Mouse (Mus musculus): Measurements from ENCODE around the gene Ankrd13b.
"Not testable (repeated sequence)": the region's sequence is repeated elsewhere in the genome, so short reads cannot be mapped to it uniquely, and the experiment has no call there.

Ankrd13b gene

GRCm38 (mm10) chr11:77489591-77490235, at the start of gene Ankrd13b:
Gene Ankrd13b (minus strand): TSS chr11:77489678.
- DNase-seq (ENCODE audit: low spot score), result peak; percentile 80

- DNase-seq (ENCODE audit: low spot score), result no peak
Measured at GRCm38 (mm10) chr11:77532202-77532846, 42.8 kb upstream of the Ankrd13b start.

- DNase-seq (ENCODE audit: low spot score), result no peak
Measured at GRCm38 (mm10) chr11:77530862-77531261, 41.4 kb upstream of the Ankrd13b start.

- DNase-seq (ENCODE audit: low spot score), result no peak
Measured at GRCm38 (mm10) chr11:77529644-77530043, 40.2 kb upstream of the Ankrd13b start.

GRCm38 (mm10) chr11:77528420-77528819, 38.9 kb upstream of the Ankrd13b start:
- DNase-seq (ENCODE audit: low spot score), result not testable (repeated sequence)

GRCm38 (mm10) chr11:77525804-77526486, 36.5 kb upstream of the Ankrd13b start:
- DNase-seq (ENCODE audit: low spot score), result no peak

GRCm38 (mm10) chr11:77520601-77521529, 31.4 kb upstream of the Ankrd13b start:
- DNase-seq (ENCODE audit: low spot score), result no peak

- no peak for DNase-seq (ENCODE audit: low spot score)
Measured at GRCm38 (mm10) chr11:77519043-77519442, 29.6 kb upstream of the Ankrd13b start, which contains the start of gene Gm10392. Gene Gm10392 (minus strand): TSS chr11:77519198.

- no peak for DNase-seq (ENCODE audit: low spot score)
Measured at GRCm38 (mm10) chr11:77518051-77518798, 28.7 kb upstream of the Ankrd13b start.

GRCm38 (mm10) chr11:77516553-77517425, 27.3 kb upstream of the Ankrd13b start:
- no peak for DNase-seq (ENCODE audit: low spot score)

- no peak for DNase-seq (ENCODE audit: low spot score)
Measured at GRCm38 (mm10) chr11:77515637-77516552, 26.4 kb upstream of the Ankrd13b start, which contains the start of gene Trp53i13. Gene Trp53i13 (minus strand): TSS chr11:77515980.

GRCm38 (mm10) chr11:77514832-77515636, 25.6 kb upstream of the Ankrd13b start, which contains the start of gene Abhd15:
Gene Abhd15 (plus strand): TSS chr11:77515121.
- peak; percentile 84 for DNase-seq (ENCODE audit: low spot score)

- peak; percentile 38 for DNase-seq (ENCODE audit: low spot score)
Measured at GRCm38 (mm10) chr11:77514281-77514831, 24.9 kb upstream of the Ankrd13b start.

GRCm38 (mm10) chr11:77513811-77514170, 24.3 kb upstream of the Ankrd13b start:
- peak; percentile 47 for DNase-seq (ENCODE audit: low spot score)

GRCm38 (mm10) chr11:77512891-77513810, 23.7 kb upstream of the Ankrd13b start:
- peak; percentile 87 for DNase-seq (ENCODE audit: low spot score)

GRCm38 (mm10) chr11:77511336-77511735, 21.9 kb upstream of the Ankrd13b start:
- no peak for DNase-seq (ENCODE audit: low spot score)

Measured in MN1 (cell line).